Mouse (Mus musculus): ENCODE results near the gene Vcl. TPM values are rescaled to one million over a fixed set of nuclear protein-coding genes. Genes with fewer than 3 reads are reported as not detected.

The Vcl gene
- polyA plus RNA-seq, 1 experiment from 2014 or later: 36.4 TPM

DNA sequence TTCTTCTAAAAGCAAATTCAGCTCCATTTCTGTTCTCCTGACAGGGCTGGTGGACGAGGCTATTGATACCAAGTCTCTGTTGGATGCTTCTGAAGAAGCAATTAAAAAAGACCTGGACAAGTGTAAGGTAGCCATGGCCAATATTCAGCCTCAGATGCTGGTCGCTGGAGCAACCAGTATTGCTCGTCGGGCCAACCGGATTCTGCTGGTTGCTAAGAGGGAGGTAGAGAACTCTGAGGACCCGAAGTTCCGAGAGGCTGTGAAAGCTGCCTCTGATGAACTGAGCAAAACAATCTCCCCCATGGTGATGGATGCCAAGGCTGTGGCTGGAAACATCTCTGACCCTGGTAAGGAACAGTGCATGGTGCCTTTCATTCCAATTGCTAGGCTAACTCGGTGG lies 91.2 kb downstream of the Vcl start:
- no peaks in the 10 kb centered on the region for H3K9me3 ChIP-seq
- H3K4me2 ChIP-seq: no peak overlapping the region
- H3K36me3 ChIP-seq: peaks cover 70% of the 10 kb centered on the region
- WGBS: 94% methylated on average over 8 of the region's 8 CpGs
- no peak overlapping the region for H3K4me3 ChIP-seq
- no peaks in the 10 kb centered on the region for H3K4me1 ChIP-seq
- no peak overlapping the region for H3K9ac ChIP-seq
- H3K27ac ChIP-seq: no peak overlapping the region
- ATAC-seq (ENCODE audit: insufficient number of reproducible peaks, insufficient read depth, low FRiP score, low TSS enrichment, low read depth): no peak
- no peaks in the 10 kb centered on the region for H3K27me3 ChIP-seq

- Histone ChIP-seq H3K9ac (no peak overlapping the region), H3K9me3 (no peaks in the 10 kb centered on the region), H3K27ac (no peak overlapping the region), H3K4me2 (no peak overlapping the region), H3K4me1 (peaks cover 12% of the 10 kb centered on the region), H3K27me3 (no peaks in the 10 kb centered on the region), H3K36me3 (peaks cover 79% of the 10 kb centered on the region), H3K4me3 (no peak overlapping the region)
- ATAC-seq (ENCODE audit: insufficient number of reproducible peaks, insufficient read depth, low FRiP score, low TSS enrichment, low read depth): no peak
These were observed 98.3 kb downstream of the Vcl start for GRCm38 (mm10) chr14:21027542-21027941.

GRCm38 (mm10) chr14:21029025-21029659 lies 99.9 kb downstream of the Vcl start:
- ATAC-seq (ENCODE audit: insufficient number of reproducible peaks, insufficient read depth, low FRiP score, low TSS enrichment, low read depth): no peak
- Histone ChIP-seq H3K36me3 (peaks cover 66% of the 10 kb centered on the region), H3K9ac (no peak overlapping the region), H3K9me3 (no peaks in the 10 kb centered on the region), H3K4me3 (no peak overlapping the region), H3K4me2 (no peak overlapping the region), H3K27ac (no peak overlapping the region), H3K27me3 (no peaks in the 10 kb centered on the region), H3K4me1 (peaks cover 12% of the 10 kb centered on the region)
- 82% methylated on average over 11 of the region's 11 CpGs for WGBS

- no peak overlapping the region for H3K4me3 ChIP-seq
- 52% methylated on average over 6 of the region's 6 CpGs for WGBS
- peaks cover 63% of the 10 kb centered on the region for H3K36me3 ChIP-seq
- no peak overlapping the region for H3K9ac ChIP-seq
- H3K4me1 ChIP-seq: peaks cover 12% of the 10 kb centered on the region
- ATAC-seq (ENCODE audit: insufficient number of reproducible peaks, insufficient read depth, low FRiP score, low TSS enrichment, low read depth): no peak
- no peaks in the 10 kb centered on the region for H3K27me3 ChIP-seq
- H3K27ac ChIP-seq: peak overlapping the region; percentile 66
- H3K9me3 ChIP-seq: no peaks in the 10 kb centered on the region
- no peak overlapping the region for H3K4me2 ChIP-seq
These were observed 102.7 kb downstream of the Vcl start for GRCm38 (mm10) chr14:21031783-21032511.

GRCm38 (mm10) chr14:21034271-21034670 lies 105.1 kb downstream of the Vcl start:
- Histone ChIP-seq H3K4me2 (no peak overlapping the region), H3K27ac (no peak overlapping the region), H3K36me3 (peaks cover 61% of the 10 kb centered on the region), H3K4me1 (peaks cover 12% of the 10 kb centered on the region), H3K27me3 (no peaks in the 10 kb centered on the region), H3K9me3 (no peaks in the 10 kb centered on the region), H3K4me3 (no peak overlapping the region), H3K9ac (no peak overlapping the region)
- 92% methylated on average over 4 of the region's 4 CpGs for WGBS
- no peak for ATAC-seq (ENCODE audit: insufficient number of reproducible peaks, insufficient read depth, low FRiP score, low TSS enrichment, low read depth)

GRCm38 (mm10) chr14:21034791-21035190 lies 105.6 kb downstream of the Vcl start:
- H3K9ac ChIP-seq: no peak overlapping the region
- no peak overlapping the region for H3K4me2 ChIP-seq
- H3K36me3 ChIP-seq: peaks cover 61% of the 10 kb centered on the region
- H3K9me3 ChIP-seq: no peaks in the 10 kb centered on the region
- WGBS: 91% methylated on average over 3 of the region's 3 CpGs
- H3K27ac ChIP-seq: no peak overlapping the region
- no peak overlapping the region for H3K4me3 ChIP-seq
- no peaks in the 10 kb centered on the region for H3K27me3 ChIP-seq
- H3K4me1 ChIP-seq: peaks cover 12% of the 10 kb centered on the region
- ATAC-seq (ENCODE audit: insufficient number of reproducible peaks, insufficient read depth, low FRiP score, low TSS enrichment, low read depth): no peak

DNA sequence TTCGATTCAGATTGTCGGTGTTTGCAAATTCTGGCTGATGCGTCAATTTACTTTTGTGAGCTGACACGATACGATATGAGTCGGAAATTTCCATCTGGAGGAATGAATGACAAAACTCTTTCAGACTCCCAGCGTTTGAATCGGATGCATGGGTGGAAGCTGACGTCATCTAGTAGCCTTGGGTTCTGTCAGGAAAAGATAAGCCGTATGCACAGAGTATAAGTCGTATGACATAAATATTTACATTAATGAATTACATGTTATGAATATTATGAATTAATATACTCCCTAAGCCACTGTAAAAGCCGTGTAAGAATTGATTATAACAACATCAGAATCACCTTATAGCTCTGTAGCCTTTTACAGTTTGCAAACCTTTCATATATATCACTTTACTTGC lies 109.9 kb downstream of the Vcl start:
- WGBS: 91% methylated on average over 12 of the region's 12 CpGs
- no peak overlapping the region for H3K27ac ChIP-seq
- no peak overlapping the region for H3K4me2 ChIP-seq
- H3K9me3 ChIP-seq: no peaks in the 10 kb centered on the region
- H3K36me3 ChIP-seq: peaks cover 46% of the 10 kb centered on the region
- ATAC-seq (ENCODE audit: insufficient number of reproducible peaks, insufficient read depth, low FRiP score, low TSS enrichment, low read depth): no peak
- no peaks in the 10 kb centered on the region for H3K4me1 ChIP-seq
- H3K9ac ChIP-seq: no peak overlapping the region
- no peaks in the 10 kb centered on the region for H3K27me3 ChIP-seq
- no peak overlapping the region for H3K4me3 ChIP-seq

GRCm38 (mm10) chr14:21039623-21040022 lies 110.4 kb downstream of the Vcl start:
- H3K27me3 ChIP-seq: no peaks in the 10 kb centered on the region
- H3K9me3 ChIP-seq: no peaks in the 10 kb centered on the region
- no peak overlapping the region for H3K9ac ChIP-seq
- WGBS: 80% methylated on average over 4 of the region's 4 CpGs
- no peak for ATAC-seq (ENCODE audit: insufficient number of reproducible peaks, insufficient read depth, low FRiP score, low TSS enrichment, low read depth)
- peaks cover 47% of the 10 kb centered on the region for H3K36me3 ChIP-seq
- H3K4me2 ChIP-seq: no peak overlapping the region
- H3K4me1 ChIP-seq: no peaks in the 10 kb centered on the region
- H3K4me3 ChIP-seq: no peak overlapping the region
- H3K27ac ChIP-seq: no peak overlapping the region

DNA sequence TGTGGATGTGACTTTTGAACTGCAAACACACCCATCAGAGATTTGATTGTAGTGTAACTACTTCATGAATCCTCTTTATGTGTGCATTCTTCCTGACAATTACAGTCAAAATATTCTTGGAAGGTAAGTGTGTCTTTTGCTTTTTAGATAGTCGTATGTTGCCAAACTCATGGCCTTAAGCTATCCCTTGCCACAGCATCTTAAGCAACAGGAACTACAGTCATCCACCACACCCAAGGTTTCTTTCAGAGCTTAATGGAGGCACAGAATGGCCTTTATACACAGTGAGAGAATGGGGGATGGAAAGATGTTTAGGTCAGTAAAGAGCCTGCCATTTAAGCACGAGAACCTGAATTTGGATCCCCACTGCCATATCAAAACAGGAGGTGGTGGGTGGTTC lies 118.6 kb downstream of the Vcl start:
- Histone ChIP-seq H3K4me2 (no peak overlapping the region), H3K27ac (no peak overlapping the region), H3K4me3 (no peak overlapping the region), H3K9ac (no peak overlapping the region), H3K27me3 (no peaks in the 10 kb centered on the region), H3K9me3 (no peaks in the 10 kb centered on the region), H3K36me3 (peaks cover 6% of the 10 kb centered on the region; the same call in 1 of the 2 replicates), H3K4me1 (peaks cover 3% of the 10 kb centered on the region; the same call in 1 of the 2 replicates)
- WGBS: 74% methylated on average over 2 of the region's 2 CpGs
- ATAC-seq (ENCODE audit: insufficient number of reproducible peaks, insufficient read depth, low FRiP score, low TSS enrichment, low read depth): no peak

DNA sequence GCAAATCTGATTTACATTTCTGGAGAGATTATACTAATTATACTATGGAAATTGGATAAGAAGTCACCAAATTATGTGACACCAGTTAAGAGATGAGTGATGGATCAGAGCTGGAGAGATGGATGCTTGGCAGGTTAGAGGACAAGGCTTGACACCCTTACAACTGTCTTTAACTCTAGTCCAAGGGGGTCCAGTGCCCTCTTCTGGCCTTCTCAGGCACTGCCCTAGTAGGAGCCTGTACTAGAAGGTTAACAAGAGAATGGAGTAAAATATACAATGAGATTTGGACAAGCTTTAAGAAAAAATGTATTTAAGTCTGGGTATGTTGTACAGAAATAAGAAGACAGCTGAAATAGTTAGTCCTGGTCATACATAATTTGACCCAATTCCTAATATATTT lies 119.7 kb downstream of the Vcl start:
- Histone ChIP-seq H3K27ac (no peak overlapping the region), H3K4me2 (no peak overlapping the region), H3K36me3 (peaks cover 6% of the 10 kb centered on the region; the same call in 1 of the 2 replicates), H3K9me3 (no peaks in the 10 kb centered on the region), H3K4me3 (no peak overlapping the region), H3K4me1 (peaks cover 3% of the 10 kb centered on the region), H3K27me3 (no peaks in the 10 kb centered on the region), H3K9ac (no peak overlapping the region)
- no peak for ATAC-seq (ENCODE audit: insufficient number of reproducible peaks, insufficient read depth, low FRiP score, low TSS enrichment, low read depth)

- WGBS: 74% methylated on average over 3 of the region's 3 CpGs
- peaks cover 3% of the 10 kb centered on the region for H3K4me1 ChIP-seq
- H3K27me3 ChIP-seq: no peaks in the 10 kb centered on the region
- no peaks in the 10 kb centered on the region for H3K9me3 ChIP-seq
- H3K4me2 ChIP-seq: peak overlapping the region; percentile 92; the same call in 1 of the 2 replicates
- no peak for ATAC-seq (ENCODE audit: insufficient number of reproducible peaks, insufficient read depth, low FRiP score, low TSS enrichment, low read depth)
- no peak overlapping the region for H3K9ac ChIP-seq
- no peak overlapping the region for H3K4me3 ChIP-seq
- no peaks in the 10 kb centered on the region for H3K36me3 ChIP-seq
- no peak overlapping the region for H3K27ac ChIP-seq
These were observed 121.5 kb downstream of the Vcl start for GRCm38 (mm10) chr14:21050734-21051133.

DNA sequence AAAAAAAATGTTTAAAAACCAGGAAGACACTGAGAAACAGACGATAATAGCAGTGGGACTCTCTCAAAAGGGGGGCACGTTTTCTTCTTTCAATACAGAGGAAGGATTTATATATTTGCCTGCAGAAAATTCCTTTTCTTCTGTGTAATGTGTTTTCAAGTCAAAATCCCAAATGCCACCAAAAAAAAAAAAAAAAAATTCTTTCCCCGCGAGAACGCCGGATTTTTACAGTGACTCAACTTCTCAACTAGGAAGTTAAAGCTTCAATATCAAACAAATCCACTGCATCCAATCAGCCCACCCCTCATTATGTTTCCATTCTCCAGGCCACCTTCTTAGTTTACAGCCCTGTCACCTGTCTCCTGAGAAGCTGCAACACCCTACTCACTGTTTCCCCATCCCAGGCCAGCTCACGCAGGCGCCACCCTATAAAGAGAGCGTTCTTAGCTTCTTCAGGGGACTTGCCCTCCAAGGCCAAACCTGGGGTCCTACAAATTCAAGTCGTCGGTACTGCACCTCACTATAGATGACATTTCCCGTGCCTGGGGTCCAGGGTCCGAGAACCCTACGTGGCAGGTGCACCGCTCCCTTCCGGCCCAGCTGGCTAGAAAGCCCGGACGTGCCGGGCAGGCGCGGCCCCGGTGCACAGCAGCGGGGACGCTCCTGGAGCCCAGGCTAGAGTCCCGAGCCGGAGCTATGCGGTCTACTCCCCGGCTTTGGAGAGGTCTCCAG lies 122.3 kb downstream of the Vcl start:
- H3K9ac ChIP-seq: peak overlapping the region; percentile 80
- peak overlapping the region; percentile 92 for H3K27ac ChIP-seq
- peak overlapping the region; percentile 69 for H3K4me3 ChIP-seq
- WGBS: 8% methylated on average over 28 of the region's 28 CpGs
- peaks cover 3% of the 10 kb centered on the region for H3K4me1 ChIP-seq
- ATAC-seq (ENCODE audit: insufficient number of reproducible peaks, insufficient read depth, low FRiP score, low TSS enrichment, low read depth): no peak
- H3K9me3 ChIP-seq: no peaks in the 10 kb centered on the region
- peak overlapping the region; percentile 92 for H3K4me2 ChIP-seq
- no peaks in the 10 kb centered on the region for H3K27me3 ChIP-seq
- H3K36me3 ChIP-seq: no peaks in the 10 kb centered on the region

Measured in embryonic facial prominence, embryonic 13.5 days (tissue).